Comparison of ENCODE assay signal across 8 mouse cellular contexts in the genomic region with DNA sequence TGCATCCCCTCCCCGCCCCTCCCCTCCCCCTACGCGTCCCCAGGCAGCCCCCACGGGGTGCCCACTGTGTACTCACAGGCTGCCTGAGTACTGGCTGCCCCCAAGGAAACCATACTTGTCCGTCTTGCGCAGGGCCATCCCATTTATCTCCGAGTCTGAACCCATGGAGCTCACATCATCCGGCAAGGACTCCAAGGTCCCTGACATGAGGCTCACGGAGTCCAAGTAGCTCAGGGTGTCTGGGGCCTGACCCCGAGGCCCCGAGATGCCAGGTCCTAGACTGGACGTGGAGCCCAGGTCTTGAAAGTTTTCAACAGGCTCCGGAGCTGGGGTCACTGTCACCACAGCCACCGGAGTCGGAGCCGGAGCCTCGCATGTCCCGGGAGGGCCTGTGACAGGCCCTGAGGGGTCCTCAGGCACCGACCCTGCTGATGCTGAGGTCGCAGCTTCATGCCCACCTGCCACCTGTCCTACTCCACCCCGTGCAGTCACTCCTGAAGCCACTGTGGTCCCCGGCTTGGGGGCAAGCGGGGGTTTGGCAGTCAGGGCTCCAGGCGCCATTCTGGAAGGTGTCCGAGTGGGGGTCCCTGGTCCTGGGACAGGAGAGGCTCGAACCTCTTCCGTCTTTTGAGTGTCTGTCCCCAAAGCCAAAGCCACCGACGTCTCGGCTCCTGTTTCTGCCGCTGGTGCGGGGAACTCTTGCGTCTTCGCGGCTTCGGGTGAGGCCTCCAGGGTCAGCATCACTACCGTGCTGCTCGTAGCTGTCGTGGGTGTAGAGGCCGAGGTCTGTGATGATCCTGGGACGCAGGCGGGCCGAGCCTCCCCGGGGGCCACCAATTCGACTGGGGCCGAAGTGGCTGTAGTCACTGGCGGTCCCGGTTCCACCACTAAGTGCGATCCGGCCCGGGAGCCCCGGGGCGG. TPM values are rescaled to one million over a fixed set of nuclear protein-coding genes. Genes with fewer than 3 reads are reported as not detected.
DNase-seq lines count a peak whose midpoint lies in the region; ATAC-seq and TF ChIP-seq lines count a peak whose summit lies in the region.

No protein-coding gene starts in this region.

- H3K4me3 ChIP-seq in embryonic fibroblast, embryonic 13.5 days (ENCODE audit: insufficient read depth, low read length): peak overlapping the region; percentile 90
- H3K4me3 ChIP-seq in intestine, embryonic 14.5 days (ENCODE audit: low read depth, low read length): peak overlapping the region; percentile 90
- peak overlapping the region; percentile 93 for H3K4me3 ChIP-seq in stomach, postnatal 0 days (ENCODE audit: low read depth, low read length)

- DNase-seq in lung, adult 18-20 months: peak; percentile 36 to 46
- no peak for DNase-seq in lung, postnatal 36 days
- DNase-seq in adrenal gland, adult 2 months: peak; percentile 47
- peak; percentile 75 for DNase-seq in intestine, embryonic 14.5 days (ENCODE audit: low spot score)
- DNase-seq in lung, postnatal 4 days: peak; percentile 33 to 44
- peak; percentile 33 for DNase-seq in stomach, postnatal 0 days (ENCODE audit: low spot score)

- H3K27ac ChIP-seq in embryonic fibroblast, embryonic 13.5 days (ENCODE audit: insufficient read depth, low read length): peak overlapping the region; percentile 5; the same call in 1 of the 2 replicates
- H3K27ac ChIP-seq in intestine, embryonic 14.5 days (ENCODE audit: low read depth): peak overlapping the region; percentile 59
- H3K27ac ChIP-seq in stomach, postnatal 0 days (replicated peaks): peak overlapping the region; percentile 91

- no peaks in the 10 kb centered on the region for H3K9me3 ChIP-seq in intestine, embryonic 14.5 days (ENCODE audit: control insufficient read depth, low read length)
- no peaks in the 10 kb centered on the region for H3K9me3 ChIP-seq in stomach, postnatal 0 days (ENCODE audit: control insufficient read depth, low read length)

- peaks cover 22% of the 10 kb centered on the region for H3K36me3 ChIP-seq in intestine, embryonic 14.5 days (ENCODE audit: control insufficient read depth, insufficient read depth, low read length)
- peaks cover 9% of the 10 kb centered on the region for H3K36me3 ChIP-seq in stomach, postnatal 0 days (ENCODE audit: control insufficient read depth, insufficient read depth, low read length)

- TF ChIP-seq POLR2A in embryonic fibroblast, embryonic 13.5 days (IDR thresholded peaks at IDR 0.05; ENCODE audit: low read depth, low read length): no peak

- peaks cover 2% of the 10 kb centered on the region; the same call in 1 of the 2 replicates for H3K4me1 ChIP-seq in embryonic fibroblast, embryonic 13.5 days (ENCODE audit: control insufficient read depth, insufficient read depth, low read length)
- H3K4me1 ChIP-seq in intestine, embryonic 14.5 days (replicated peaks; ENCODE audit: control insufficient read depth, insufficient read depth, low read length): peaks cover 16% of the 10 kb centered on the region
- peaks cover 3% of the 10 kb centered on the region; the same call in 1 of the 2 replicates for H3K4me1 ChIP-seq in stomach, postnatal 0 days (replicated peaks; ENCODE audit: control insufficient read depth, insufficient read depth)

- no peaks in the 10 kb centered on the region for H3K27me3 ChIP-seq in intestine, embryonic 14.5 days (replicated peaks; ENCODE audit: control insufficient read depth, insufficient read depth, low read length)
- H3K27me3 ChIP-seq in stomach, postnatal 0 days (ENCODE audit: control insufficient read depth, insufficient read depth, low read length): no peaks in the 10 kb centered on the region

- H3K9ac ChIP-seq in intestine, embryonic 14.5 days (ENCODE audit: low read length): peak overlapping the region; percentile 91
- peak overlapping the region; percentile 92 for H3K9ac ChIP-seq in stomach, postnatal 0 days (ENCODE audit: low read length)

- WGBS in intestine, embryonic 14.5 days: under 1% methylated on average over 48 of the region's 53 CpGs
- under 1% methylated on average over 51 of the region's 53 CpGs for WGBS in stomach, postnatal 0 days

- TF ChIP-seq CTCF in embryonic fibroblast, embryonic 13.5 days (IDR thresholded peaks at IDR 0.05; ENCODE audit: borderline replicate concordance, insufficient read depth, low read length): no peak
- TF ChIP-seq CTCF in stomach, postnatal 0 days (IDR thresholded peaks at IDR 0.05; ENCODE audit: low read depth): no peak

- ATAC-seq in intestine, embryonic 14.5 days (replicated peaks; ENCODE audit: low FRiP score, low TSS enrichment, low read depth): peak; percentile 23
- no peak for ATAC-seq in stomach, postnatal 0 days (ENCODE audit: low FRiP score, low TSS enrichment)
- ATAC-seq in frontal cortex, adult (ENCODE audit: low TSS enrichment): no peak

- TF ChIP-seq EP300 in stomach, postnatal 0 days (optimal IDR thresholded peaks at IDR 0.05): no peak

- peak overlapping the region; percentile 92 for H3K4me2 ChIP-seq in intestine, embryonic 14.5 days (ENCODE audit: low read length)
- peak overlapping the region; percentile 98 for H3K4me2 ChIP-seq in stomach, postnatal 0 days (replicated peaks; ENCODE audit: low read depth)

RNA-seq across cellular contexts. Expression of a gene that starts 0.6 kb away (rescaled TPM):
- total RNA-seq in adrenal gland, adult 2 months (2021): 10 to 100 TPM; 36.0 to 43.6 TPM
- polyA plus RNA-seq in adrenal gland, adult 2 months (2012; rRNA removed): 31.5 and 35.1 TPM in 2 replicates
- 37.0 and 37.5 TPM in 2 replicates for polyA plus RNA-seq in embryonic fibroblast, embryonic 13.5 days (2011; ENCODE audit: insufficient read length, low read depth, missing spikeins)
- 21.3 and 21.4 TPM in 2 replicates for polyA plus RNA-seq in intestine, embryonic 14.5 days (2014; fragmentation: Nextera tagmentation; extraction: Ambion mirVana)
- polyA plus RNA-seq in stomach, postnatal 0 days (2015; fragmentation: Nextera tagmentation; extraction: Ambion mirVana): 11.7 and 12.1 TPM in 2 replicates

RNA-seq across cellular contexts. Expression of a gene that starts 1.1 kb away (rescaled TPM):
- 1 to 10 TPM; 2.2 to 2.3 TPM for total RNA-seq in adrenal gland, adult 2 months (2021)
- polyA plus RNA-seq in adrenal gland, adult 2 months (2012; rRNA removed): not detected in 2 replicates
- polyA plus RNA-seq in embryonic fibroblast, embryonic 13.5 days (2011; ENCODE audit: insufficient read length, low read depth, missing spikeins): 1.4 and 1.7 TPM in 2 replicates
- polyA plus RNA-seq in intestine, embryonic 14.5 days (2014; fragmentation: Nextera tagmentation; extraction: Ambion mirVana): 10.8 and 12.9 TPM in 2 replicates
- polyA plus RNA-seq in stomach, postnatal 0 days (2015; fragmentation: Nextera tagmentation; extraction: Ambion mirVana): 11.7 and 15.9 TPM in 2 replicates

RNA-seq across cellular contexts. Expression of a gene that starts 11.8 kb away (rescaled TPM):
- 10 to 100 TPM; 37.6 to 67.6 TPM for total RNA-seq in adrenal gland, adult 2 months (2021)
- 12.7 and 13.8 TPM in 2 replicates for polyA plus RNA-seq in adrenal gland, adult 2 months (2012; rRNA removed)
- 66.3 and 74.3 TPM in 2 replicates for polyA plus RNA-seq in embryonic fibroblast, embryonic 13.5 days (2011; ENCODE audit: insufficient read length, low read depth, missing spikeins)
- 44.4 and 46.9 TPM in 2 replicates for polyA plus RNA-seq in intestine, embryonic 14.5 days (2014; fragmentation: Nextera tagmentation; extraction: Ambion mirVana)
- 22.8 and 25.2 TPM in 2 replicates for polyA plus RNA-seq in stomach, postnatal 0 days (2015; fragmentation: Nextera tagmentation; extraction: Ambion mirVana)

RNA-seq across cellular contexts. Expression of a gene that starts 25.2 kb away (rescaled TPM):
- 10 to 100 TPM; 11.7 to 12.7 TPM for total RNA-seq in adrenal gland, adult 2 months (2021)
- 18.3 and 20.5 TPM in 2 replicates for polyA plus RNA-seq in adrenal gland, adult 2 months (2012; rRNA removed)
- polyA plus RNA-seq in embryonic fibroblast, embryonic 13.5 days (2011; ENCODE audit: insufficient read length, low read depth, missing spikeins): 11.0 and 12.4 TPM in 2 replicates
- polyA plus RNA-seq in intestine, embryonic 14.5 days (2014; fragmentation: Nextera tagmentation; extraction: Ambion mirVana): 16.8 and 18.5 TPM in 2 replicates
- 11.4 and 12.2 TPM in 2 replicates for polyA plus RNA-seq in stomach, postnatal 0 days (2015; fragmentation: Nextera tagmentation; extraction: Ambion mirVana)

RNA-seq across cellular contexts. Expression of a gene that starts 25.3 kb away (rescaled TPM):
- total RNA-seq in adrenal gland, adult 2 months (2021): 10 to 100 TPM in 1 of 2 experiments, 1 to 10 TPM in 1; 7.1 to 11.4 TPM
- polyA plus RNA-seq in adrenal gland, adult 2 months (2012; rRNA removed): 8.6 and 10.9 TPM in 2 replicates
- 3.9 and 4.2 TPM in 2 replicates for polyA plus RNA-seq in embryonic fibroblast, embryonic 13.5 days (2011; ENCODE audit: insufficient read length, low read depth, missing spikeins)
- 12.9 and 14.4 TPM in 2 replicates for polyA plus RNA-seq in intestine, embryonic 14.5 days (2014; fragmentation: Nextera tagmentation; extraction: Ambion mirVana)
- polyA plus RNA-seq in stomach, postnatal 0 days (2015; fragmentation: Nextera tagmentation; extraction: Ambion mirVana): 7.0 and 7.9 TPM in 2 replicates

Comparison
In these comparisons a context has a peak if more than half of its experiments do, and no peak if none do; other contexts are left out.
1. H3K27ac ChIP-seq: peak in every context shown above with its lines; median percentile 91 in stomach, postnatal 0 days; 59 in intestine, embryonic 14.5 days; 5 in embryonic fibroblast, embryonic 13.5 days.